Mouse (Mus musculus): Measurements from ENCODE around the gene Slc22a6. TPM values are rescaled to one million over a fixed set of nuclear protein-coding genes. Genes with fewer than 3 reads are reported as not detected.

Slc22a6 gene
- total RNA-seq, 2 experiments from 2014 or later = not detected

DNA sequence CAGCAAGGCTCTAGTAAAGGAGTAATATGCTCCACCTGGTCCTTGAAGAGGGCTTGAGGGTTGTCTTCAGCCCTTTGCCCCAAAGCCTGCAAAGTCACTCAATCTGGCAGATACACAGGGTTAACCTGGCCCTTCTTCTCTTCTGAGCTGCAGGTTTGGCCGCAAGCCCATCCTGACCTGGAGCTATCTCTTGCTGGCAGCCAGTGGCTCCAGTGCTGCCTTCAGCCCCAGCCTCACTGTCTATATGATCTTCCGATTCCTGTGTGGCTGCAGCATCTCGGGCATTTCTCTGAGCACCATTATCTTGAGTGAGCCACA lies 12.6 kb upstream of the Slc22a6 start:
- no peak for DNase-seq (ENCODE audit: low spot score)

DNA sequence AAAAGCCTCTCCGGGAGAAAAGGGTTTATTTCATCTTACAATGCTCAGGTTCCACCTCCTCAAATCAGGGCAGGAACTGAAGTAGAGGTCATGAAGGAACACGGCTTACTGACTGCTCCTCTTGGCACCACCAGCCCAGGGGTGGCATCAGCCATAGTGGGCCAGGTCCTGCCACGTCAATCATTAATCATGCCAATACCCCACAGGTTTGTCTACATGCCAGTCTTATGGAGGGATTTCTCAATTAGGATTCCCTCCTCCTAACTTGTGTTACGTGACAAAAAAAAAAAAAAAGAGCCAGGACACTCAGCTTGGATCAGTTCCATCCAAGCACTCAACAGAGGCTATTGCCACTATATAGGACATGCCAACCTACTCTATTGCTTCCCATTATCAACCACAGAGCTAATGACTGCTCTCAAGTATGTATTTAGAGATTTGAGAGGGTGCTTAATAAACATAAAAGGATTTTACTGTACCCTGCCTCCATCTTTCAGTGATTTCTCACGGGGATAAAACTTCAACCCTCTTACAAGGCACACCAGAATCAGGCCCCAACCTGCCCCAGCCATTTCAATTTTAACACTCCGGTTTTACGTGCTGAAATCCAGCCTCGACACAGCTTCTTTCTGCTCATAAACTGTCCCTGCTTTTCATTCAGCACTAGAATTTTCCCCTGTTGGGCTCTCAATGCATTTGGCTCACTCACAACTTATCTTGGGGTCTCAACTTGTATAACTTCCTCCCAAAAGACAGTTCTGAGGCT lies 6.3 kb upstream of the Slc22a6 start:
- DNase-seq (ENCODE audit: low spot score) = no peak

DNA sequence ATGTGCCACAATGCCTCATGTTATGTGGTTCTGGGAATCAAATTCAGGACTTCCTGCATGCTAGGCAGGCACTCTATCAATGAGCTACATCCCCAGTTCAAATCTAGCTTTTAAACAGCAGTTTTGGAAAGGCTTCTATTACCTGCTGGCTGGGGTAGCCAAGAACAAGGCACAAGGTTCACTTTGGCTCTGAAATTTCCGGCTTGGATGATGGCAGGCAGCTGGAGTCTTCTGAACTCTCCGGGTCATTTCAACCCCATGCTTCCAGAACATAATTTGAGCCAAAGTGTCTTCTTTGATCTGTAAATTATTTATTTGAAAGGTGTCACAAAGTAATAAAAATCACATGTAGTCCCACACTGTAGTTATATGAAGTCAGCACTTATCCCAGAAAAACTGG lies 4.7 kb upstream of the Slc22a6 start:
- DNase-seq (ENCODE audit: low spot score) = no peak

DNA sequence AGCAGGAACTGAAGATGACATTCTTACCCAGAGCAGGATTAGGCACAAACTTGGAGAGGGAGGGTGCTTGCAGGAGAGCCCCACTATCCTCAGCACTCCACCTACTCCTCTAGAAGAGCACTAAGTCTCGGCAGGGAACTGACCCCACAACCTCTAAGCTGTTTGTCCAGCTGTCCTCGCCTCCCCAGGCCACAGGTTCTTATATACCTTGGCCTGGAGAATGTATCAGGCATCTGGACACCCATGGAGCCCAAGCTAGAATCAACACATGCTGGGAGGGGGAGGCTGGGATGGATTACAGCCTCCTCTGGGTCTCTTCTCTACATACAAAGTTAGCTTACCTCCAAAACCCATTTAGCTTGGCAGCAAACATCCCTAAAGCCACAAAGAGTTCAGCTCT lies 3.5 kb upstream of the Slc22a6 start:
- DNase-seq (ENCODE audit: low spot score) = no peak

DNA sequence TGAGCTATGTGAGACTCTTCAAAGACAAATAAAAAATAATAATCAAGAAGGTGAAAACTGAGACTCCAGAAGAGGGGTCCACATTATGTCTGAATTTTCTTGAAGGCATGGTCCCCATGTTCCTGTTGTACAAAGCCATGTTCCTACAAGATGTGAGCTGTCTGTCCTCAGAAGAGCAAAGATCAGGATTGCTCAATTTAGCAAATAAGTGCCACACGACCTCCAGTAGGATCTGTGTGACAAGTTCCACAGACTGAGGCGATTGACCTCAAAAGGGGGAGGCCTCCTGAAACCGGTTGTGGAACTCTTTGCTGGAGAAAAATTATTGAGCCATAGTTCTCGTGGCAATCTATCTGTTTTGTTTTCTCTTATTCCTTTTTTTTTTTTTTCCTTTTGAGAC lies 1.5 kb upstream of the Slc22a6 start:
- no peak for DNase-seq (ENCODE audit: low spot score)

DNA sequence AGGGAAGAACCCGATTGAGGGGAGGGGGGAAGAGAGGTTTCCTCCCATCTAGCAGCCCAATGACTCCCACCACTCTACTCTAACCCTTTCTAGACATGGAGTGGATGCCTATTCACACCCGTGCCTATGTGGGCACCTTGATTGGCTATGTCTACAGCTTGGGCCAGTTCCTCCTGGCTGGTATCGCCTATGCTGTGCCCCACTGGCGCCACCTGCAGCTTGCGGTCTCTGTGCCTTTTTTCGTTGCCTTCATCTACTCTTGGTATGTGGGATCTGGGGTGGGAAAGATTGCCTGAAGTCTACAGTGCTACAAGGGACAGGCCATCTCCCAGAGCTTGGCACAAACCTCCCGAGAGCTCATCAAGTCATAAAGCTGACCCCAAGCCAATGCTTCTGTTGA lies 3.3 kb downstream of the Slc22a6 start:
- DNase-seq (ENCODE audit: low spot score) = no peak

DNA sequence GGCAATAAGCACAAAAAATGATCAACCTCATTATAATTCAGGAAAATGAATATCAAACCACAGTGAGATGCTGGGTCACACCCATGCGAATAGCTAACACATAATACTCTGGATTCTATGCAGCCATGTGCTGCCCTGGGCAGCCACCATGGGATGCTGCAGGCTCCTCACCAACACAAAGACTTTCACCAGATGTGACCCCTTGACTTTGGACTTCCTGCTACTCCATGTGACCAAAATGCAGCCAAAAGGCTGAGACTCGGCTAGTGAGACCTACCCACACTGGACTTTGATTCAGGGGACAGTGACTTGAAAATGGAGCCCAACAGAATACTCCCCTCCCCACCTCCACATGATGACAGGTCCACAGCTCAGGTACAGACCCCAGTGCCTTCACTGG lies 12.4 kb downstream of the Slc22a6 start:
- DNase-seq (ENCODE audit: low spot score) = no peak

DNA sequence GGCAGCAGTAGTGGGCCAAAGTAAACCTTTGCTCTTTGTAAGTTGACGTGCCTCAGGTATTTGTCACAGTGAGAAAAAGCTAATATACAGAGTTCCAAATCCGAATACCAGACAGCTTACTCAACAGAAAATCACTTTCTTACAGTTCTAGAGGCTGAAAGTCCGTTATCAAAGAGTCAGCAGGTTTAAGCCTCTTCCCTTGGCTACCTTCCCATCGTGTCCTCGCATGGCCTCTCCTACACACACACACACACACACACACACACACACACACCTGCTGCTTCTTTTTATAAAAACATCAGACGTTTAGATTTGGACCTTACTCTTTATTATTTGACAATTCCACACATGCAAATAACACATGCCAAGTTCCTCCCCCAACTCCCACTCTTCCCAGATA lies 13.0 kb downstream of the Slc22a6 start:
- DNase-seq (ENCODE audit: low spot score) = no peak

DNA sequence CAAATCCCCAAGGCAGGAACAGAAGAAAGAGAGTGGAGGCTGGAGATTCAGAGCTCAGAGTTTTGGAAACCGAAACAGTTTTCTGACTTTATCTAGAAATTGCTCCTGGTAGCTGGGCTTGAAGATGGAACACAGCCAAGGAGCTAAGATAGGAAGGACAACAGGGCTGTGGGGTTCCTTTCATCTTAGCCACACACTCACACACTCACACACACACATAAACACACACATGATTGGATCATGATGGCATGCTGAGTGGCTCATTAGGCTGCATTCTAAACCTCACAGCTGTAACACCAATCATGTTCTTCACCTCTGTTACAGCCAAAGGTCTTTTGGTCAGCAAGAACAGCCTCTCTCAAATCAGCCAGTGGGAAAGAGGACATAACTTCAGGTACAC lies 14.2 kb downstream of the Slc22a6 start:
- DNase-seq (ENCODE audit: low spot score) = no peak

DNA sequence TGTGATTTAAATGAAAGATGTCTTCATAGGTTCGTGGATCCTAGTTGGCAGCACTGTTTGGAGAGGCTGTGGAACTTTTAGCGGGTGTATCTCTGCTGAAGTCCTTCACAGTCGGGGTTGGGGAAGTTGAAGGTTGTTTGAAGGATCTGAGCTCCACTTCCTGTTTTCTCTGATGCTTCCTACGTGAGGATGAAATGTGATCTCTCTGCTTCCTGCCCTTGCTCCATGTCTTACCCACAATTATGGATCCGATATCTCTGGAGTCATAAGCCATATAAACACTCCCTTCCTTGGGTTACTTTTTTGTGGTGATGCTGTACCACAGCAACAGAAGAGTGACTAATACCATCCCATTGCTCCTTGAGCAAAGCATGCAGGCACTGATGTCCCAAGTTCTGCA lies 24.2 kb downstream of the Slc22a6 start:
- no peak for DNase-seq (ENCODE audit: low spot score)

DNA sequence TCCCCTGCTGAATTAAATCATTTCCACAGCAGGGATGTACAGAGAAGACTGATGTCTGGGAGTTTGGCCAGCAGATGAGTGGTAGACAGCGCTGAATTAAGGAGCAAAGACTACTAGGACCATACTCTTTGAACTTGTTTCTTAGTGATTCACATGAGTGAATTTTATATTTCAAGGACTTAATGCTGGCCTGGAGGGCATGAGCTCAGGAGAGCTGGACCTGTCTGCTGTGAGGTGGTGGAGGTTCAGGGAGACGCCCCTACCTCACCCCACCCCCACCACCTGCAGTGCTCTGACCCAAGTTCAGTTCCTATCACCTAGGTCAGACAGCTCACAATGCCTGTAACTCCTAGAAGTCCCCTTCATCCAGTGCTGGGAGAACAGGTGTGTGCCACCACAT lies 28.6 kb downstream of the Slc22a6 start:
- no peak for DNase-seq (ENCODE audit: low spot score)

DNA sequence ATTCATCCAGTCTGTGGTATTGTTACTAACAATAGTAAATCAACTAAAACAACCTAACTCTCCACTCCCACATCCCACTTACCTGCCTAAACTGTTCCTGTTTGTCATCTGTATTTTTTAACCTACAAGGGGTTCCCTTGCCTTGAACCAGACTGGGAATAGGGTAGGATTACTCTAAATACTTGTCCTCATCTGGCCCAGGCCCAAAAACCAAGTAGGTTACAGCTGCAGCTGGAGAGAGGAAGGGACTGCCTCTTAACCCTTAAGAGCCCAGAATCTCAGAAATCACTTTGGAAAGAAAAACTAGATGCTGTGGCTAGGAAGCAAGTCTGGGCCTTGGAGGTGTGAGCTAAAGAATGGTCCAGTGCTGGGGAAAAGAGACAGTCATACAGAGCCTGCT lies 38.0 kb downstream of the Slc22a6 start:
- DNase-seq (ENCODE audit: low spot score) = no peak

DNA sequence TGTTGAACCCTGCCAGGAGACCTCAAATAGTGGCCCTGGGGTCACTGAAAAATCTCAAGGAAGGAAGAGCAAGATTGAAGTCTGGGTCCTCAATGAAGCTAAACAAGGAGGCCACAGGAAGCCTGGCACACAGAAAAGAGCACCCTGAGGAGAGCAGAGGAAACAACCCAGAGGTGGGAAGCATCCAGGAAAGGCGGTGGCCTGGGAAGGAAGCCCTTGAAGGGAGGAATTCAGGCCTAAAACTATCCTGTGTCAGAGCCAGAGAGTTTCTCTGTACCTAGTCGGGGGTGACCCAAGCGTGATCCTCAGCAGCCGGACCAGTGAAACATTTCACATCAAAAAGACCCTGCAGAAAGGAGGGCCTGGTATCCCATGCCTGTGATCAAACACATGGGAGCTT lies 38.5 kb downstream of the Slc22a6 start:
- no peak for DNase-seq (ENCODE audit: low spot score)

DNA sequence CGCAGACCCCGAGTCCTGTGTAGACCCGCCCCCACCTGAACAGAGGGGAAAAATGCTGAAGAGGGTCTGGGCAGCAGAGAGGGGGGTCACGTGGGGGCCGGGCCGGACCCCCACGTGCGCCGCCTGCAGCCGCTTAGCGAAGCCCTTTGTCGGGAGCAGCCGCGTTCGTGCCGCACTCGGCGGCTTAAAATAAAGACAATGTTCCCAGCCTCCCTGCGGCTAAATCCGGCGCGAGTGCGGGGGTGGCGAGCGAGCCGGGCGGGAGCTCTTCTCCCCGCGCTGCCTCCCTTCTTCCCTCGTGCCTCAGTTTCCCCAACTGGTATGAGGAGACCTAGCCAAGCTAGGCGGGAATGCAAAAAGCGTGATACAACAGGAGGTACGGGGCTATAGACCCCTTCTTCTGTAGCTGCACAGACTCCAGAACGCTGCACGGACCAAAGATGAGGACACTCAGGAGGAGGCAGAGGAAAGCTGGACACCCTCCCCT lies 44.0 kb downstream of the Slc22a6 start:
- no peak for DNase-seq (ENCODE audit: low spot score)

DNA sequence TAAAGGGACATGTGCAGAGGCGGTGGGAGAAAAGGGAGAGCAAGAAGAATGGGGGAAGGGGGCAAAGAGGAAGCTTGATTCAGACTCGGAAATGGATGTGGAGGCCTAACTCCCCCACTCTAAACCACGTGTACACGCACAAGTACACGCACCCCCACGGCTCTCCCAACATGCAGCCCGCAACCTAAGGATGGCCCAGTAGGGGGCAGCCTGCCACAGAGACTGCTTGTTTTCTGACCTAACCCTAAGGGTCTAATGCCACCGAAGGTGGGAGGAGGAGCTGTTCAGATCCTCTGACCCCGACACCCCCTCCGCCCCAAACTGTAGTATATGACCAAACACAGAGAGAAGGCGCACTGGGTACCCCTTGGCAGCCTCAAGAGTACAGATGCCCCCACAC lies 44.5 kb downstream of the Slc22a6 start:
- DNase-seq (ENCODE audit: low spot score) = peak; percentile 8

DNA sequence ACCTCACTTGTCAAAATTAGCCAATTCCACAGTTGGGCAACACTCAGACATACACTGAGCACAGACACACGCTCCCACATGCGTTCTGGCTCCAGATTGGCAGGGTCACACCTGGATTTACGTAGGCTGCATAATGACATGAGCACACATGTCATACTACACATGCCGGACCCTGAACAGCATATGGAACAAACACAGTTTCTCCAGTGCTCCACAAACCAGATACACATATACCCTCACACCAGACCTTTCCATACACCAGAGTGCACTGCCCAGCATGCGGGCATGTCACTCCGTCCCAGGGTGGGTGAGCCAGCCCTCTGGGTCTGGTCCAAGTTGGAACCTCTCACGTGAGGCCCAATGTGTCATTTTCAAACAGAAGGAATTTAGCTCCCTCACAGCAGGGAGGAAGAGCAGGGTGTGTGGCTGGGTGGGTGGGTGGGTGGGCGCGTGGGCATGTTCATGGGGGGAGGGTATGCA lies 45.6 kb downstream of the Slc22a6 start, which contains the start of gene Chrm1:
TSS of gene Chrm1 (plus strand) at position 430 of the 480 bp plus-strand sequence.
- no peak for DNase-seq (ENCODE audit: low spot score)

DNA sequence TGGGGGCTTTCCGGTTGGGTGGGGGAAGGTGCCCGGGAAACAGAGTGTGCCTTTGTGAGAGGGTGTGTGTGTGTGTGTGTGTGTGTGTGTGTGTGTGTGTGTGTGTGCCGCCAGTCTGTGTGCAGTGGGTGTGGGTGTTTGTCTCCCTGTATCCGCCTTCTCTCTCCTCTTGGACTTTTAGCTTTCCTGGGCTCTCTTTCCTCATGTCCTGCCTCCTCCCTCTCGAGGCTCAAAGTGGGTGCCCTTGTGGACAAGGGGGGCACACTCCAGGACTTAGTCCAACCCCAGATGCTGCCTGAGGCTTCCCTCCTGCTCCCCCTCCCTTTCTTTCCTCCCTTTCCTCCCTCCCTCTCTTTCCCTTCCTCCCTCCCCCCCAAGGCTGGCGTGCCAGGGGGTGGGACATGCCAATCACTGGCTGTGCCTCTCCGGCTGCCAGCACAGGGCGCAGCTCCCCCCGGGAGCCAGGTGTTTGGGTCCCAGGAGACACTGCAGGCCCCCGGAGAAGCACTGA lies 46.1 kb downstream of the Slc22a6 start:
- no peak for DNase-seq (ENCODE audit: low spot score)

DNA sequence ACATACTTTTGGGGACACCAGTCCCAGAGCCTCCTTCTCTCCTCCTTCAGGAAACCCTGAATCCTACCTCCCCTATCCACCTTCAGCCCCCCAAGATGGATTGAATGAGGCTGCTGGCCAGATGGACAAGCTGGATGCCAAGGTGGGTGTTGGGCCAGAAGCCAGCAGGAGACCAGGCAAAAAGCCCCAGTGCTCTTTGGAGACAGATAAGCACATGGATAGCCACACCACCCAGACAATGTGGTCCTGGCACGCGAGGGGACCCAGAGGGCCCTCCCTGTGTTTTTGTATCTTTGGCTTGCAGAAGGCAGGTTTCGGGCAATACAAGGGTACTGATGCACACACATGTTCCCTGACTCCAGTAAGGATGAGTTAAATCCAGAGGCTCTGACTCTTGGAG lies 47.0 kb downstream of the Slc22a6 start:
- DNase-seq (ENCODE audit: low spot score) = no peak

DNA sequence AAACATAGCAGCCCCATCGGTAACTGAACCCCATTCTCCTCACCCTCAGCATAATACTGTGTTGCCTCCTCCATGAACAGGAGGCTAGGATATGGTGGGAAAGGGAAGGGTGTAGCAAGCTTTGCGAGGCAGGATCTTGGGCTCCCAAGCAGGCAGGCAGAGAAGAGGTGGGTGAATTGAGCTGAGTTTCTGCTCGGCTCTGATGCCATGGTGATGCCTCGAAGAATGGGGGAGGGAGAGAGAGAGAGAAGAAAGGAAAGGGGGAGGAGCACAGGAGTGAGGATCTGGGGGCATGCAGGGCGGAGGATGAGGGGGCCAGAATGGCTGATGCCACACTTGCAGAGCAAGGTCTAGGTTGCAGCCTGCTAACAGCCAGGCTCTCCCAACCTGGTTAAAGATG lies 47.9 kb downstream of the Slc22a6 start:
- no peak for DNase-seq (ENCODE audit: low spot score)

DNA sequence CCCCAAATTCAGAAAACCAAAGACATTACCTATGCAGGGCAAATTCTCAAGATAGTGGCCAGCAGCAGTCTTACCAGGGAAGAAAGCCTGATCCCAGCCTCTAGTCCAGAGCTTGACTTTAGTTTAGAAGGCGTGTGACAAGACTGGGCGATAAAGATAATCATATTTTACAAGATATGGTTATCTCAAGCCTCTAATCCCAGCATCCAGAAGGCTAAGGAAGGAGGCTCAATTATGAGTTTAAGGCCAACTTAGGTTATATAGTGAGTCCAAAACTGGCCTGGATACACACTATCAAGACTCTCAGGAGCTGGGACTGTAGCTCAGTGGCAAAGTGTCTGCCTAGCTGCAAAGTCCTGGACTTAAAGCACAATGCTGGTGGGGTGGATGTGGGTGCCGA lies 55.0 kb downstream of the Slc22a6 start:
- DNase-seq (ENCODE audit: low spot score) = no peak

DNA sequence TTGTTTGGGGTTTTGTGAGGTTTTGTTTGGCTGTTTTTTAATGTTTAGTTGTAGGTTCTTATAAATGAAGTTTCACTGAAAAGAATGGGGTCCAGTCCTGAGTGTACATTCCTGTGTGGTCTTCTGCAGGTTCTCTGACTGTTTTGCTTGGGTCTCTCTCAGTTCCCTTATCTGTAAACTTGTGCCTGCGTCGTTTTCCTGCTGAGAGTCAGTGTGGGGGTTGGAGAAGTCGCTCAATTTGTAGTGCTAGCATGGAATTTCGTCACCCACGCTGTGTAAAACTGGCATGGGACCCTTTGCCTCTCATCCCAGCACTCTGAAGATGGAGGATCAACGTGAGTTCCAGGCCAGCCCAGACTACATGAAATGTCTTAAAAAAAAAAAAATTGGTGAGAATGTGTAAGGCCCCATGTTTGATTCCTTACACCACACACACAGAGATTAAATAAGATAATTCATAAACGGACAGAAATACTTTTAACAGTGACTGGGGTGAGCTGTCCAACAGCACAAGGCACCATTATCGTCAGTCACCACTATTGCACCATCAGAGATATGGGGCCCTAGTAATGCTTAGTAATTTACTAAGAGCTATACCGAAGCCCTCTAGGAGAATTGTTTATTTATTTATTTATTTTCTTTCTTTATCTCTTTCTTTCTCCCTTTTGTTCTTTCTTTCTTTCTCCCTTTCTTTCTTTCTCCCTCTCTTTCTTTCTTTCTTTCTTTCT lies 55.7 kb downstream of the Slc22a6 start:
- no peak for DNase-seq (ENCODE audit: low spot score)
